Mouse (Mus musculus): ENCODE results near the gene Fcho2. TPM values are rescaled to one million over a fixed set of nuclear protein-coding genes. Genes with fewer than 3 reads are reported as not detected.

Fcho2 gene
- polyA plus RNA-seq, 1 experiment from 2014 or later = 39.6 TPM

DNA sequence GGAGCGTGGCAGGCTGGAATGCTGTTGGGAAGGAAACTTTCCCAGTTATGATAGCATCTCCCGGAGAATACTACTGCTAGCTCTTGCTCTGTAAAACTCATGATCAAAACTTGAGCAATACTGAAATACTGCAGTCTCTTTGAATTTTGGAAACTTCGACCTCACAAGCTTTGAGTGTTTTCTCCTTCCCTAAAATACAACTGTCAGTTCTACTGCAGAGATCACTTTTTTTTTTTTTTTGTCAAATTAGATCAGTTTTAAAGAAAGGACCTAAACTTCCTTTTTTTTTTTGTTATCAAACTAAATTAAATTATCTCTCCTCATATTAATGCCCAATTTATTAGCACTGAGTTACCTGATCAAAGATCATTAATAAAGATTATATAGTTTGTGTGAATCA is 37.3 kb downstream of the Fcho2 start:
- Histone ChIP-seq H3K27me3 (ENCODE audit: insufficient read depth, low read length) (no peaks in the 10 kb centered on the region), H3K36me3 (ENCODE audit: insufficient read depth) (peaks cover 58% of the 10 kb centered on the region), H3K4me3 (ENCODE audit: low read depth, low read length) (no peak overlapping the region), H3K9me3 (ENCODE audit: low read depth, low read length) (no peaks in the 10 kb centered on the region), H3K4me1 (ENCODE audit: insufficient read depth) (no peaks in the 10 kb centered on the region), H3K4me2 (no peak overlapping the region), H3K27ac (ENCODE audit: low read depth) (no peak overlapping the region), H3K9ac (no peak overlapping the region)
- 87% methylated on average over 3 of the region's 3 CpGs for WGBS
- TF ChIP-seq CTCF (IDR thresholded peaks at IDR 0.05; ENCODE audit: low read depth) = no peak
- DNase-seq = no peak
- ATAC-seq (ENCODE audit: insufficient read depth) = no peak

DNA sequence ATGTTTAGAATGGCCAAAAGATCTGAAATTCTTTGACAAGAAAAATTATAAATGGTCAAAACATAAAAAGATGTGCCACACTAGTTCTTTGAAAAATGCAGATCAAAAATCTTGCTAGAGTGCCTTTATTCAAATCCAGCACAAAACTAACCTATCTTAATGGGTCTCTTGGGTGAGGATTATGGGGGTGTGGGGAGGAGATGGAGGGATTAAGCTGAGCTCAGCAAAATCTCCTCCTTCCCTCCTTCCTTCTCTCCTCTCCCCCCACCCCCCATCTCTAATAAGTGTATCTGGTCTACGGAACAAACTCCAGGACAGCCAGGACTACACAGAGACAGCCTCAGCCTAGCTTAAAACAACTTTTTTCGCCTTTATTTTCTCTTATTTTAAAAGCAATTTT is 43.8 kb downstream of the Fcho2 start:
- ATAC-seq (ENCODE audit: insufficient read depth) (no peak), DNase-seq (no peak)
- Histone ChIP-seq H3K9ac (no peak overlapping the region), H3K9me3 (ENCODE audit: low read depth, low read length) (no peaks in the 10 kb centered on the region), H3K27me3 (ENCODE audit: insufficient read depth, low read length) (no peaks in the 10 kb centered on the region), H3K36me3 (ENCODE audit: insufficient read depth) (peaks cover 26% of the 10 kb centered on the region), H3K4me2 (no peak overlapping the region), H3K27ac (ENCODE audit: low read depth) (no peak overlapping the region), H3K4me1 (ENCODE audit: insufficient read depth) (no peaks in the 10 kb centered on the region), H3K4me3 (ENCODE audit: low read depth, low read length) (no peak overlapping the region)
- TF ChIP-seq CTCF (IDR thresholded peaks at IDR 0.05; ENCODE audit: low read depth) = no peak
- WGBS = 88% methylated on average over 2 of the region's 2 CpGs

DNA sequence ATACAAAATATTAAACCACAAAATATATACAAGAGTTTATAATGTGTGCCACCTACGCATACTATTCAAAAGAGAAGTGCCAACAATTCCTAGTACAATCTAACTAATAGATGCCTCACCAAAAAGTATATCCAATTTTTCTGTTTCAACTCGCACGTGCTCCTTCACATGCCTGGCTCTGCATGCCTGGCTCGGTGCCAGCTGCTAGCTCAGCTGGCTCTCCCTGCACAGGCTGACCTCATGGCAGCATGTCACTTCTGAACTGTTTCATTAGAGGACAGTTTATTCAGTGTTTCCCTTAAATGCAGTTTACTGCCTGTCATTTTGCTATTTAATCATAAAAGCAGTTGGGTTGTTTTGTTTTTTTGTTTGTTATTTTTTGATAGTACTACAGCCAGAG is 46.9 kb downstream of the Fcho2 start:
- Histone ChIP-seq H3K4me1 (ENCODE audit: insufficient read depth) (no peaks in the 10 kb centered on the region), H3K27ac (ENCODE audit: low read depth) (no peak overlapping the region), H3K4me3 (ENCODE audit: low read depth, low read length) (no peak overlapping the region), H3K27me3 (ENCODE audit: insufficient read depth, low read length) (no peaks in the 10 kb centered on the region), H3K9ac (no peak overlapping the region), H3K36me3 (ENCODE audit: insufficient read depth) (peaks cover 6% of the 10 kb centered on the region; the same call in 1 of the 2 replicates), H3K9me3 (ENCODE audit: low read depth, low read length) (no peaks in the 10 kb centered on the region), H3K4me2 (no peak overlapping the region)
- ATAC-seq (ENCODE audit: insufficient read depth) (peak; percentile 79; the same call in 1 of the 2 replicates), DNase-seq (peak; percentile 87)
- no peak for TF ChIP-seq CTCF (IDR thresholded peaks at IDR 0.05; ENCODE audit: low read depth)
- 25% methylated on average over 4 of the region's 4 CpGs for WGBS

DNA sequence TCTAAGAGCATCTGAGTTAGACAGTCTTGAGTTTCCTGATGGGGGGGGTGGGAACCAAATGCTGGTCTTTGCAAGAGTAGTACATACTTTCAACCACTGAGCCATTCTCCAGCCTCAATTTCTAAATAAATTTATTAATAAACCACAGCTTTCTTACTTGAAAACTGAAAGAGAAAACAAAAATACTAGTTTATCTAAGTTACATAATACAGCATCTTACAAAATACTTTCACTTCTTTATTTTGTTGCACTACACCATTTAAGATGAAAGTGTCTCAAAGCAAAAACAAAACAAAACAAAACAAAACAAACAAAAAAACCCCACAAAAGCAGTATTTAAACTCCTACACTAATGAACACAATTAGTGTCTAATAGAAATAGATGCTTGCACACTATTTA is 53.5 kb downstream of the Fcho2 start:
- Histone ChIP-seq H3K4me1 (ENCODE audit: insufficient read depth) (no peaks in the 10 kb centered on the region), H3K4me2 (no peak overlapping the region), H3K9me3 (ENCODE audit: low read depth, low read length) (no peaks in the 10 kb centered on the region), H3K27me3 (ENCODE audit: insufficient read depth, low read length) (no peaks in the 10 kb centered on the region), H3K4me3 (ENCODE audit: low read depth, low read length) (no peak overlapping the region), H3K27ac (ENCODE audit: low read depth) (no peak overlapping the region), H3K9ac (no peak overlapping the region), H3K36me3 (ENCODE audit: insufficient read depth) (peaks cover 17% of the 10 kb centered on the region; the same call in 1 of the 2 replicates)
- no peak for TF ChIP-seq CTCF (IDR thresholded peaks at IDR 0.05; ENCODE audit: low read depth)
- no peak for ATAC-seq (ENCODE audit: insufficient read depth)
- DNase-seq = no peak

DNA sequence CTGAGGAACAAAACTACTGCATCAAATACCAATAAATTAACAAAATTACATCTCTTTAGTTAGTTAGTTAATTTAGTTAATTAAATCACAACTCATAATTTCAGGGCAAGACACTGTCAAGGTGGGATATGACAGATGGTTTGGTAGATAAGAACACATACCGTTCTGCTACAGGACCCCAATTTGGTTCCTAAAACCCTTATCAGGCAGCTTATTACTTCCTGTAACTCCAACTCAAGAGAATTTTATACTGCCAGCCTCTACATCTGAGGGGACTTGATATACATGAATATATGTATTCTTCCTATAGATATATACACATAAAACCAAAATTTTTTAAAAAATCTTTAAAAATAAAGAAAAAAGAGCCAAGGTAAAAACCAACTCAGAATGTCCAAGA is 59.4 kb downstream of the Fcho2 start:
- DNase-seq = no peak
- Histone ChIP-seq H3K4me2 (no peak overlapping the region), H3K9me3 (ENCODE audit: low read depth, low read length) (no peaks in the 10 kb centered on the region), H3K4me1 (ENCODE audit: insufficient read depth) (no peaks in the 10 kb centered on the region), H3K27me3 (ENCODE audit: insufficient read depth, low read length) (no peaks in the 10 kb centered on the region), H3K27ac (ENCODE audit: low read depth) (no peak overlapping the region), H3K36me3 (ENCODE audit: insufficient read depth) (peaks cover 15% of the 10 kb centered on the region; the same call in 1 of the 2 replicates), H3K4me3 (ENCODE audit: low read depth, low read length) (no peak overlapping the region), H3K9ac (no peak overlapping the region)
- no peak for ATAC-seq (ENCODE audit: insufficient read depth)
- no peak for TF ChIP-seq CTCF (IDR thresholded peaks at IDR 0.05; ENCODE audit: low read depth)
- WGBS = 67% methylated on average over 1 of the region's 1 CpGs

DNA sequence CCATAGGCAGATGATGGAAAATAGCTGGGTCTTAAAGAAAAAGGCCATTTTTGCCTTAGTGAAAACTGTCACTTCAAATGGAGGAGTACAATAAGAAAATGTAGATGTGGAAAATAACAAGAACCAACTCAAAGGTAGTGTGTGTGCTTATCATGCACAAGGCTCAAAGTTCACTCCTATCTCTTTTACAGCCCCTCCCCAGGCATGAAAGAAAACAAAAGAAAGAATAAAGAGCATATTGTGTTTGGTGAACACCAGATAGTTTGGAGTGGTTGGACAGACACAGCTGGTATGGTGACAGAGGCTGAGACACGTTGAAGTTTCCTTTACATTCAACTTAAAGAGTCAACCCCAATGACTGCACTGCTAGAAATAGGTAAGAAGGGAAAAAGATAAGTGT is 70.6 kb downstream of the Fcho2 start:
- no peak for TF ChIP-seq CTCF (IDR thresholded peaks at IDR 0.05; ENCODE audit: low read depth)
- Histone ChIP-seq H3K27me3 (ENCODE audit: insufficient read depth, low read length) (no peaks in the 10 kb centered on the region), H3K9me3 (ENCODE audit: low read depth, low read length) (no peaks in the 10 kb centered on the region), H3K4me1 (ENCODE audit: insufficient read depth) (no peaks in the 10 kb centered on the region), H3K4me3 (ENCODE audit: low read depth, low read length) (no peak overlapping the region), H3K9ac (no peak overlapping the region), H3K4me2 (no peak overlapping the region), H3K27ac (ENCODE audit: low read depth) (no peak overlapping the region), H3K36me3 (ENCODE audit: insufficient read depth) (peaks cover 61% of the 10 kb centered on the region)
- ATAC-seq (ENCODE audit: insufficient read depth) = no peak
- no peak for DNase-seq
- 61% methylated on average over 1 of the region's 1 CpGs for WGBS

DNA sequence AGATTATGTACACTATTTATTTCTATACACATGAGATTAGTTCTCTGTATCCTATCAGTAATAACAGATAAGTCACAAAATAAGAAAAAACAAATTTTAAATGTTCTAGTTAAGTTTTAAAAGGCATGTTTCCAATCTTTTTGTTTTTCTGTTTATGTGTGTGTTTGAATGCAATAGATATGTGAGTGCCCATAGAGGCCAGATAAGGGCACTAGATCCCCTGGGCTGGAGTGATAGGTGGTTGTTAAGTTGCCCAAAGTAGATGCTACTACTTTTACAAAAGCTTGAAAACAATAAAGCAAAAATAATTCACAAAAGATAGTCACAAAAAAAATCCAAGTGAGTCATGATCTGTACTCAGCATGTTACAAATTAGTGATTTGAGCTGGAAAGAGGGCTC is 71.4 kb downstream of the Fcho2 start:
- Histone ChIP-seq H3K27me3 (ENCODE audit: insufficient read depth, low read length) (no peaks in the 10 kb centered on the region), H3K4me3 (ENCODE audit: low read depth, low read length) (no peak overlapping the region), H3K9ac (no peak overlapping the region), H3K27ac (ENCODE audit: low read depth) (no peak overlapping the region), H3K4me2 (no peak overlapping the region), H3K9me3 (ENCODE audit: low read depth, low read length) (no peaks in the 10 kb centered on the region), H3K36me3 (ENCODE audit: insufficient read depth) (peaks cover 63% of the 10 kb centered on the region), H3K4me1 (ENCODE audit: insufficient read depth) (no peaks in the 10 kb centered on the region)
- TF ChIP-seq CTCF (IDR thresholded peaks at IDR 0.05; ENCODE audit: low read depth) = no peak
- no peak for DNase-seq
- ATAC-seq (ENCODE audit: insufficient read depth) = no peak

DNA sequence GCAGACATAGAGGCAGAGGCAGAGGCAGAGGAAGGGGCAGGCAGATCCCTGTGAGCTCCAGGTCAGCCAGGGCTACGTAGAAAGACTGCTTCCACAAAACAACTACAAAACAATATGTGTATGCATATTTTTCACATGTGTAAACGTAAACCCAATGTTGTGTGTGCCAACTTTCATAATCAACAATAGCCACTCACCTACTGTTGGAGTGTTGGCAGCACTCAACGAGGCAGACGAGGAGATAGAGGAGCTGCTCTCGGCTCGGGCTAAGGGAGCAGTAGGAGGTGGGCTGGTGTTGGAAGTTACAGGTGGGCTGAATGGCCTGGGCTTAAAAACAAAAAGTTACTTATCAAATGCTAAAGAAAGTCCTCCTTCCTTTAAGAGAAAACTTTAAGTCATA is 72.0 kb downstream of the Fcho2 start:
- no peak overlapping the region for H3K4me2 ChIP-seq
- peaks cover 65% of the 10 kb centered on the region for H3K36me3 ChIP-seq (ENCODE audit: insufficient read depth)
- no peak for ATAC-seq (ENCODE audit: insufficient read depth)
- H3K27me3 ChIP-seq (ENCODE audit: insufficient read depth, low read length) = no peaks in the 10 kb centered on the region
- DNase-seq = no peak
- WGBS = 84% methylated on average over 6 of the region's 6 CpGs
- H3K27ac ChIP-seq (ENCODE audit: low read depth) = no peak overlapping the region
- H3K4me1 ChIP-seq (ENCODE audit: insufficient read depth) = no peaks in the 10 kb centered on the region
- no peak overlapping the region for H3K4me3 ChIP-seq (ENCODE audit: low read depth, low read length)
- H3K9ac ChIP-seq = no peak overlapping the region
- H3K9me3 ChIP-seq (ENCODE audit: low read depth, low read length) = no peaks in the 10 kb centered on the region
- no peak for TF ChIP-seq CTCF (IDR thresholded peaks at IDR 0.05; ENCODE audit: low read depth)
